Mouse (Mus musculus) adrenal gland, postnatal 4 days (tissue): Measurements from ENCODE around the gene Calhm5. TPM values are rescaled to one million over a fixed set of nuclear protein-coding genes. Genes with fewer than 3 reads are reported as not detected.

Experiments
- DNase-seq, 2 experiments: peaks; one replicate each; pipeline ENCODE4 v3.0.0; 2021 to 2022; ENCODE audit warnings: low spot score in 2 of 2, mixed read lengths in 2 of 2
- long read RNA-seq, 2 experiments: library from polyadenylated mRNA; stranded (forward); transcript quantifications; one replicate each; pipeline ENCODE4 v2.0.0; 2021
- total RNA-seq, 2 experiments: library from RNA; stranded (reverse); gene quantifications; 2 replicates each; pipeline ENCODE4 v1.2.3; 2021

Gene Calhm5
- under 1 TPM; 0.17 to 0.31 TPM for total RNA-seq
- long read RNA-seq, experiment 1: 0 reads
- long read RNA-seq, experiment 2: 0 reads

DNA sequence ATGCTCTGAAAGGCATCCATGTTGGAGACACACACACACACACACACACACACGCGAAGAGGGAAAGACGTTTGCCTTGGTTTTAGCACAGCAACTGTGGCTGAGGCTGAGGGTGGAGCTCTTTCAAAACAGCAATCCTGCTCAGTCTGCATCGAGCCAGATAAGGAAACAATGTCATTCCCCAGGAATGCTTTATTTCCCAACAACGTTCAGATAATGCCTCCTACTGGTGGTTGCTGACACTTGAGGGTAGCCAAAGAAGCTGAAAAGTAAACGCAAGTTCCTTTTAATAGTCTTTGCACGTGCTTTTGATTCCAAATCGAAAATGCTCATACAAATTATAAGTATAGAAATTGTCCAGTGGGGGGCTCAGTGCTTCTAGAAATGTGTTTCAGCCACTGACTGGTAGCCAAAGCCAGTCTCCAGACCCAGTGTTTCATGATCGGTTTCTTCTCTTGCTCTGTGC is at the start of gene Calhm5:
Gene Calhm5, minus strand, starts transcription at position 102 of the 466 bp plus-strand sequence.
- no peak for DNase-seq

DNA sequence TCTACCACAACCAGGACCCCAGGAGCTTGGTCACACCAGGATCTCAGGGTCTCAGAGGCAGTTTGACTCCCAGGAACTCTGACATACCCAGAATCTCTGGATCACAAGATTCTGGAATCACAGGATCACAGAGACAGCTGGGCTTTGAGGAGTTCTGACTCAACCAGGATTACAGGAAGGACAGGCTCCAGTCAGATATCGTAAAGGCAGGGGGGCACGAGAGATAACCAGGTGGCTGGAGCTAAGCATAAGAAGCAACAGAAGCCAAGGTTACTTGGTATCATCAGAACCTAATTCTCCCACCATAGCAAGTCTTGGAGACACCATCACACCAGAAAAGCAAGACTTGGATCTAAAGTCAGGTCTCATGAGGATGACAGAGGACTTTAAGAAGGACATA is 45.4 kb upstream of the Calhm5 start:
- DNase-seq: no peak

DNA sequence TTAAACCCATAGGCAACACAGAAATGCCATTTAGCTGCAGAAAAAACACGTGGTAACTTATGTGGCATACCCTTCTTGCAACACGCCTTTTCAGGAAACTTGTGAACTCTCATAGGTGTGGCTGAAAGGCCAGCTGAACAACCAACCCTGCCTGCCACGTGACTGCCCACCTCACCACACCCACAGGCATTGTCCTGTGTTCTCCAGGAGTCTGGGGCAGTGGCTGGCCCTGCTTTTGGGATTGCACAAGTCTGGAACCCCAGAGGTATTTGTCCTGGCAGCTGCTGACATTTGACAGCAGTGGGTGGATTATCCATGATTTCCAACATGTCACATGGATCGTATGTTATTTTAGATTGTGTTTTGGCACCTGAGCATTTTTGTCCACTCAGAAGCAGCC is 43.4 kb upstream of the Calhm5 start:
- DNase-seq: no peak

DNA sequence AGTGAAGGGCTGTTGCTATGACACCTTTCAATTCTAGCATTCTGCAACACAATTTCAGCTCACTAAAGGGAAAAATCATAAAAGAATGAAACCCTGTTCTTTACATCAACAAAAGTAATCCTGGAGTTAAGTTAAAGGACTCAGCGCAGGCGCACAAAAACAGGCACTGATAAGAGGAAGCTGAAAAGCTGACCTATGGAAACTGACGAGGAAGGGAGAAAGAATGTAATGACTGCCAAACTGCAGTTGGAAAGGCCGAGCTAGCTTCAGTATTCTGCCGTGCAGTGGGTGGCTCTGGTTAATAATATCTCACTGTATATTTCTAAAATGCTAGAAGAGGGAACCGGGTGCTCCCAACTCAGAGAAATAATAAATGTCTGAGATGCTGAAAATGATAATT is 41.7 kb upstream of the Calhm5 start:
- no peak for DNase-seq

DNA sequence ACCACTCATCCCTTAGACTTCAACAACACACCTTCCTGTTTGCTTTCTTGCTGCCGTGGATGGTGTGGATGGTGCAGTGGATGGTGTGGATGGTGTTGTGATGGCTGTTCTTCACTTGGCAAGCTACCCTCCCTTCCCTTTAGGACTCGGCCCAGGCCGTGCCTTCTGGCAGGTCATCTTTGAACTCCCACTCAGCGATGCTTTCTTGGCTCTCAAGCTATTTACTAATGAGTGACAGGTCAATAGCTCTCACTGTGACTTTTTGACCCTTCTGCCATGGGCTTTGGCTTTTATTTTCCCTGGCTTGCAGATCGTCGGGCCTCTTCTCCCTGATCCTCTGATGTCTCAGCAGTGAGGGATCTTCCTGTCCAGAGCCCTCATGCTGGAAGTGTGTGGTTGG is 40.1 kb upstream of the Calhm5 start:
- no peak for DNase-seq

DNA sequence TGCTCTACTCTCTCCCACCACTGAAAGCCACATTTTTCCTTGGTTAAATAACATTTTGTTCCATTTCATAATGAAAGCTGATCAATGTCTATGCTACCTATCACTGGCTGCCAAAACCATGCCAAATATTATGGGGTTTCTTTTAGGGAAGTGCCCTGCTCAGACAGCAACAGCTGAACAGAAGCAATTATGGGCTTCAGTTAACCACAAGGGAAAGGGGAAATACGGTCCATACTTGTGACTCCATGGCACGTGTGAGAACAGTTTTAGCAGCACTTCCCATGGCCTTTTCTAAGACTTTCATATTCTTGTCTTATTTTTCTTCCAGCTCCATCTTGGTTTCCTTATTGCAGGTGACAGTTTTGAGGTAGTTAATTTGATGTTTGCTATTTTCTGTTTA is 35.0 kb upstream of the Calhm5 start:
- no peak for DNase-seq

DNA sequence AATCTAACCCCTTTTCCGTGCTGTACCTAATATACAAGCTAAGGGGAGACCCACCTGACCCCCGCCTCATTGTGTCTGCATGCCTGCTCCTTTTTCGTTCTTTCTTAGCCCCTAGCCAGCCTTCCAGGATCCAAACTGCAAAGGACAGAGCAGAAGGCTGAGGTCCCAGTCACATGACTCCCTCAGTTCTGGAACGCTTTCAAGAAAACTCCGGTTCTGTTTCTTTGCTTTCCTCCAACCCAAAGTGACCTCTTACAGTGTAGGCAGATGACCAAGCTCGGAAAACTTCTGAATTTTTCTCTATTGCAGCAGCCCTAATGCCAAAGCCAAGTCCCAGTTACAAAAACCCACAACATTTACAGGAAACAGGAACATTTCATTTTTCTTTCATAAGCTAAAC is 32.1 kb upstream of the Calhm5 start:
- no peak for DNase-seq

DNA sequence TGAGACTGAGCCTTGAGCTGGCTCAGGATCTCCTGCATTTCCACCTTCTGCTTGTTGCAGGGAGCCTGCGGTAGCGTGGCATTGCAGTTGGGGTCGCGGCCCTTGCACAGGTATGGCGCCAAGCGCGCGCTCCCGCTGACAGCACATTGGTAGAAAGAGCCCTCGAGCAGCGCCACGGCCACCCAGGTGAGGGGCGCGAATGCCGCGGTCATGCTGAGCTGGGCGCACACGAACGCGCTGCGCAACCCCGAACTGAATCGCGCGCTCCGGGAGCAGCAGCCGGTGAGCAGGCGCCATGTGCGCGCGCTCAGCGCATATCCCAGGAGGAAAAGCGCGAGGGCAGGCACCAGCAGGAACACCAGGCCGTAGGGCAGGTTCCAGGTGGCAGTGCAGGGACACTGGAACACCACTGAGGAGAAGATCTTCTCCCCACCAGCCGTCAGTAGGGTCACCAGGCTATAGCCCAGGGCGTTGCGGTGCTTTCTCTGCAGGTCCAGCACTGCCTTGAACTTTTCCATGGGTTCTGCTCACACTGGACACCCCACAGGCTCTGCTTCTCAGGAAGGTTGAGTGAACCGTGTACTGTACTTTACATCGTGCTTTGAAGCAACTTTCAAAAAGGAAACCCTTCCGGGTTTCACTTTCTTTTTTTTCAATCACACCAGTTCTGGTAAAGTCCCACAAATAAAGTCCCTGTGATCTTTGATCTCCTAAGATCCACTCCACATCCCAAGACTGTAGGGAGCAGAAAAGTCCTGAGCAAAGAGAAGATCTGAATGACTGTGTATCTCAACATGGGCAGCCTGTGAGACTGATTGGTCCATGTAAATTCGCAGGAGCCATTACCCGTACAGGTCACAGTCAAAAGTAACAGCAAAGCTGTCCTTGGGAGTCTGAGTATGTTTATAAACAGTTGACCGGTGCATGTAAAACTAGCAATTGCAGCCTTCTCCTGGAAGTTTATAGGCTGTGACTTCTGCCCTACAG is 31.4 kb upstream of the Calhm5 start, which contains the start of gene Calhm6:
Gene Calhm6, minus strand, starts transcription at position 593 of the 987 bp plus-strand sequence.
- no peak for DNase-seq

DNA sequence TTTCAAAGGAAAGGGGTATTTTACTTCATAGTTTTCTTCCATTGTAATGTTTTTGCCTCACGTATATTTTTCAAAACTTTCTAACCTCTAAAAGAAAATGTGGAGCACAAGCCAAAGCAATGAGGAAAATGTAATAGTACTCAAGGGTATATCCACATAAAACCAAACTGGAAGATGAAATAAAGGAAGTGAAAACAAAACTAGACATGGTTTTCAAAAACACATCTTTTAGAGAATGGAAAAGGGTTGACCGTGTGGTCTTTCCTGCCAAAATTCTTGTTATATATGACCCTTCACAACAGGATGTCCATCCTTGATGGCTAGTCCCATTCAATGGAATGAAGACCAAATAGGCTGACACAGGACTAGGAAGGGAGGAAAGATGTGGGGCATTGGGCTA is 22.1 kb upstream of the Calhm5 start:
- no peak for DNase-seq

DNA sequence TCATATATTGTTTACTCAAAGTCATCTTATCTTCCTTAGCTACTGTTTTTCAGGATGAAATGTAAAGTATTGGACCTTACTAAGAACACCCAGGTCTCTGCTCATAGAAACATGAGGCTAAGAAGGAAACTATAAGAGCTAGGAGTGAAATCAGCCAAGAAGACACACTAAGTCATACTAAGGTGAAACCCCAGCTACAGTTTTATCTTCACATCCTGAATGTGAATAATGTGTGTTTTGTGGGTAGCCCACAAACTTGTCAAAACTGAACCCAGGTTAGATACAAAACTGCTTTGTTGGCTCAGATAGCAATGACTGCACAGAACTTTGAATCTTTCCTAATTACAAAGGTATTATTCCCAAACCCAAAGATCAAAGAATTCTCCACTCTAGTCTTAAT is 21.5 kb upstream of the Calhm5 start:
- no peak for DNase-seq

DNA sequence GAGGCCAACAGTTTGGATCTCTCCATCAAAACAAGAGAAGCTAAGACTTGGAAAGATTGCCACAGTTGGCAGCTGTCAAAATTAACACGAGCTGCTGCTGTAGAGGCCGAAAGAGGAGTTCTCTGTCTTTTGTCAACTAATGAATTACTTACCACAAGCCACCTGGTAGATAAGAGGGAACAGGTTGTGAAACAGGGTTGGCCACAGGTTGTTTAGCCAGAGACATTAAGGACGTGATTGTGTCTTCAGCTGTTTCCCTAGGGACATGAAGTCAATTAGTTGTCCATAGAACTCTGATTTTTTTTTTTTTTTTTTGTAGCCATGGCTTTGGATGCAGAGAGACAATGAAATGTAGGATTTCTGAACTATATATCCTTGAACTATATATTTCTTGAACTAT is 20.8 kb upstream of the Calhm5 start:
- no peak for DNase-seq

DNA sequence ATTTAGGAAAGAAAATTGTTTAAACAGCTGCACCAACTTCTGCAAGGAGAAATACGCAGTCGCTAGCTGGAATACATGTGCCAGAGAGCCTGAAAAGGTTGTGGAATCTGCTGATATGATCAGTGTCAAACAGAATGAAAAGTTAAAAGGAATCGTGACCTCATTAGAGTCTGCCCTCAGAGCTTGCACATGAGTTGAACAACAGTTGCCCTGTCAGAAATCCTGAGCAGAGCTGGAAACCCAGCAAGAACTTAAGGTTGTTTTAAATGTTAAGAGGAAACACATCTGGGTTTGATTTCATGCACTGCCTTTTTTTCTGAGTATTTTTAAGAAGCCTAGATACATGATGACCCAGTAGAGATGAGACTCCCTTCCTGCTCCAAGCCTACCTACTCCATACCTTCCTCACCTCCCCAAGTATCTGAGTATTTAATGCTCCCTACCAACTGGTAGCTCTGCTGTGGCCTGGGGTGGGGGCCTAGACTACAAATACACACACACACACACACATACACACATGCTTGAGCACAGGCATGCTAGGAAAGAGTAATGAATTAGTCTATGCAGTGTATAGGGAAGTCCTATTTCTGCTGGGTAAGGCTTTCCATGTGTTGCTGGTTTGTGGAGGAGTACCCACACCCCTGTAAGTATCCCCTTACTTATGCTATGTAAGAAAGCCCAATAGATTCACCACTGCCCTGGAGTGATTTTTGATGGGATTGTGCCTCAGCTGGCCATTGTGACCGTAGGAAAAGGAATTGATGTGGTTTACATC is 15.8 kb upstream of the Calhm5 start:
- no peak for DNase-seq

DNA sequence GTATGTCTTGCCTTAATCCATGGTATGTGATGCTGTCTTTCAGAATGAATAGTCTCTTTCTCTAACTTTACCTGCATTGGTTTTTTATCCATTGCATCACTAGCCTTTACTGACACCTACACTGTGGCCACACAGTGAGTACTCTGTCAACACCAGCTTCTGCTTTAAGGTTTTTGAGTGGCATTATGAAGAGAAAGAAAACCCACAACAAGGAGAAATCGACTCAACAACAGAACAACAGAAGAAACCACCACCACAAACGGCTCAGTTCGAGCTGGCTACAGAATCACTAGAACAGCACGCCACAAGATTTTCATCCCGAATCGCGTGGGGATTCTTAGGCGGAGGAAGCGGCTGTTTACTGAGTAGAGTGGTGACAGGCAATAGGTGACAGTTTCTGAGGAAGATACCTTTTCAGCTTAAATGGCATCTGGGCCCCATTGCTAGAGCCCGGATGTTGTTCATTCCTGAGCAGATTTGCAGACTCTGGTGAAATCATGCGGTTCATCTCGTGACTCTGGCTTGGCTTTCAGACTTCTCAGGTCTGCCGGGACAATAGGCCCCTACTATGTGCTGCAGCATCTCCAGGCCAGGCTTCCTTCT is 14.6 kb upstream of the Calhm5 start:
- DNase-seq: no peak

DNA sequence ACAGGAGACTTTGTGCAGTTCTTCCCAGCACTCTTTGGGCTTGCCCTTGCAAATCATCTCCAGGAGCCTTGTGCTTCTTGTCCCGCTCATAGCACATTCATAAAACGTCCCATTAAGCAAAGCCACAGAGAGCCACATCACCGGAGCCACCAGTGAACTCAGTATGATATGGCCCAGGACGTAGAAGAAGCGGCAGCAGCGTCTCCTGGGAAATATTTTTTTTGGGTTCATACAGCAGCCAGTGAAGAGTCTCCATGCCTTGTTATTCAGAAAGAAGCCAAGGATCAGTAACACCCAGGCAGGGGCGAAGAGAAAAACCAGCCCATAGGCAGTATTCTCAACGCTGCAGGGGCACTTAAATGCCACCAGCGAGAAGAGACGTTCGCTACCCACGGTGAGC is 355 bp downstream of the Calhm5 start:
- DNase-seq: no peak

DNA sequence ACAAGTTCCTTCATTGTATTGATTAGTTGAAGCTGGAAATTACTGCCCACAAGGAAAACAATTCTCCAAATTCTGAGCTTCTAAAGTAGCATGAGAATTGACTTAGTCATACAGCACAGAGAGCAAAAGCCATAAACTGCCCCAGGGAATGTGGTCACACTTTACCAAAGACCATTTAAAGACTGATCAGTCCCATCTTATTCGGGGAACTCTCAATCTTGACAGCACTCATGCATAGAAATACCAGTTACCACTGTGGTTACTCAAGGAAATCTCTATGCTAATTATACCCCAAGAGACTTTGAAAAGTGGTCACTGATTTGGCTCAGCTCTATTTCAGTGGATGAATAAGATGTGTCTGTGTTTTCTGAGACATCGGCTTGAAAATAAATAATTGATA is 1.2 kb downstream of the Calhm5 start:
- DNase-seq: no peak

DNA sequence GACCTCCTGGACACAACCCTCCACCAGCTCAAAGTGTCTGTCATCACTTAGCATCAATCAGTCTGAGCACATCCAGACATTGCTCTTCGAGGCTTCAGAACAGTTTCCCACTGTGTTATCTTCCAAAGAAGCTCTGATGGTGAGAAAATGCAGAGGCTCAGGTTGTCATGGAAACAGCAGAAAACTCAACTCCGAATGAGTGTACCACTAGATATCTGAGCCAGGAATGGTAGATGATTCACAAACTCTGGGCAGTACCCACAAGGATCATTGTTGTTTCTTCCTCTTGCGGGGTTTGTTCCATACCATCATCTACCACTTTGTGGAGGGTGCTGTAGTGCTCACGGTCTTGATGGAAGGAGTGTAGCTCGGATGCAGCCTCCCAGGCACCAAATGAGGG is 4.4 kb downstream of the Calhm5 start:
- DNase-seq: no peak

DNA sequence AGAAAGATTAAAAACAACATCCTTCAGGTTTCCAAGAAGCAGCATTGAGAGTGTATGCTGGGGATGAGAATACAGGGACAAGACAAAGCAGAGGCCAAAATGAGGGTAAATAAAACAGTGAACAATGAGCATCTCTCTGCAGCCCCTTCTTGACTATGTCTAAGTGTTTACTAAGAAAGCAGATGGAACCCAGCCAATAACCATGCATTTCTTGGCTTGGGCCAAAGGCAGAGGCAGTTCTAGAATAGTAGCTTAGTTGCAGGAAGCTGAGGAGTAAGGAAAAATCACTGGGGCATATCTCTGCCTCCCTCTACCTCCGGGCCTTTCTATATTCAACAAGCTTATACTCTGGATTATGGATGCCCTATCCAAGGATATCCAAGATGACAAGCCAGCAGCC is 5.8 kb downstream of the Calhm5 start:
- no peak for DNase-seq

DNA sequence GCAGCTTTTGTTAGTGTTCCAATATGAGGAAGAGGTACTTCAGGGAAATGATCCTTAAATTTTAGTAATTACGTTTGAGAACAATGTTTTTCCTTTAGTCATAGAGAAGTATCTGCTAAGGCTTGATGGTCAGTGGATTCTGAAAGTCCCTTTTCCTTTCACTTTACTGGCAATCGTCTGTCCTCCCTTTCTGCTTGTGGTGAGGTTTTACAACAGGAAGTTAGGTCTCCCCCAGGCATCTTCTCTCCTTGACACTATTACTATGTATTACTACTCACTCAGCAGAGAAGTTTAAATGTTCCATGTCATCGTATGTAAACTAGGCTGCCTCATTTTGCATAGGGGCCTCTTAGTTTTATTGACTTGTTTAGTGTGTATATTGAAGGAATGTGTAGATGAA is 6.8 kb downstream of the Calhm5 start:
- no peak for DNase-seq

DNA sequence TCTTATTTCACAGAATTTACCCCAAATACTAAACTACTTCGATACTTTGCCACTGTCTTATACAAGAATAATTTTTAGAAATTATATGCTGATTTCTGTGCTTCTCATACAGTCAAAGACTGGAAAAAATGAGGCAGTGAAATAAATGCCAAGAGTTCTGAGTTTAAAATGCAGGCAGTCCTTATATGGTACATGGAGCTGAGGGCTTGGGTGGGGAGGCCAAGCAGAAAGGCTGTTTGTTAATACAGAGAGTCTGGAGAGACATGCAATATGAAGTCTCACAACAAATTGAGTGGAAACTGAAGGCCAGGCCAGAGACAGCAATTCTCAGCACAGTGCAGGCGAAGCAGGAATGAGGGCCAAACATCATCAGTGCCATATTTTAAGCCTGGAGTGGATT is 7.8 kb downstream of the Calhm5 start:
- DNase-seq: no peak

DNA sequence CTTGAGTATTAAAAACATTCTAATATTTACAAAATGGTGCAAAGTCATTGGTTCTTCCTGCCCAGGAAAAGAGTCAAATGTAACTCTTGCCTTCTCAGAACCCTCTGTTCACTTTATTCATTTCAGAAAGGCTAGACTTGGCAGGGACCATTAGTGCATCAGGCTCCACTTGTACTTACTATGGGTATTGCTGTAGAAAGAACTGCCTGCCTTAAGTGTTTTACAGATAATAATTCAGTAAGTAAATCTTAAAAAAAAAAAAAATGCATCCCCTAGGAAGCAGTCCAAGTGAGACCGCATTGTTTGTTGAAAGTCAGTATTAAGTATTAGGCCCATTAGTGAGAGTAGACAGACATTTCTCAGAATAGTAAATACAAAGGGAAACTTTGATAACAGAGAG is 9.8 kb downstream of the Calhm5 start:
- no peak for DNase-seq

DNA sequence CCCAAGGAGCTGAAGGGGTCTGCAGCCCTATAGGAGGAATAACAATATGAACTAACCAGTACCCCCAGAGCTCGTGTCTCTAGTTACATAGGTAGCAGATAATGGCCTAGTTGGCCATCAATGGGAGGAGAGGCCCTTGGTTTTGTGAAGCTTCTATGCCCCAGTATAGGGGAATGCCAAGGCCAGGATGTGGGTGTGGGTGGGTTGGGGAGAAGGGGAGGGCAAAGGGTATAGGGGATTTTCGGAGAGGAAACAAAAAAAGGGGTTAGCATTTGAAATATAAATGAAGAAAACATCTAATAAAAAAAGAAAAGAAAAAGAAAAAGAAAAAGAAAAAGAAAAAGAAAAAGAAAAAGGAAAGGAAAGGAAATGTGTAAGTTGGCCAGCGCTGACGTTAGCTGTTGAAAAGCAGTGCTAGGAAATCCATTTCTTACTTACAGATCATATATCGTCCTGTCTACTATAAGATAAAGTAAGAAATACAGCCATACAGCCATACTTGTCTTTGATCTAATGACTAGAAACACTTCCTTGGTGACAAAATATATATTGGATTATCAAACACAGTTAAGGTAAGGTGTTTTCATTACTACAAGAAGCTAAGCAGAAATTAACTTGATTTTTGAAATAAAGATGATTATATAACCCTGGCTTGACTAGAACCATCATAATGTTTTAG is 21.7 kb downstream of the Calhm5 start:
- no peak for DNase-seq
